Mouse (Mus musculus): ENCODE results near the gene Hipk4.
A peak's percentile ranks its signal among the peaks of the same experiment; 100 is the strongest.

Gene Hipk4

DNA sequence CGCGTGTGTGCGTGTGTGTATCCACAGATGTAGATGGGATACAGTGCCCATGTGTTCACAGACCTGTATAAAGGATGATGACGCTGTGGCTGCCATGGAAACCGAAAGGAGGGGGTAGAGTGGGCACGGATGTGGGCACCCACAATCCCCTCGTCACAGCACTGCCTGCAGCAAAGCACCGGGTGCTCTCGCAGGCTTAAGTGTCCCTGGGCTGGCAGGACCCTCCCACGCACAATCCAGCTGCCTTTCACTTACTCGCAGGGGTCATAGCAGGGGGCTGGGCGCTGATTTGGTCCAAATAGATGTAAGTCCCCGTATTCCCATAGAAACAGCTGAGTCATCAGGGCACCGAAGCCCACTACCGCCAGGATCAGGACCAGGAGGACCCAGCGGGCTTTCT is 18.4 kb downstream of the Hipk4 start:
- DNase-seq, result no peak

DNA sequence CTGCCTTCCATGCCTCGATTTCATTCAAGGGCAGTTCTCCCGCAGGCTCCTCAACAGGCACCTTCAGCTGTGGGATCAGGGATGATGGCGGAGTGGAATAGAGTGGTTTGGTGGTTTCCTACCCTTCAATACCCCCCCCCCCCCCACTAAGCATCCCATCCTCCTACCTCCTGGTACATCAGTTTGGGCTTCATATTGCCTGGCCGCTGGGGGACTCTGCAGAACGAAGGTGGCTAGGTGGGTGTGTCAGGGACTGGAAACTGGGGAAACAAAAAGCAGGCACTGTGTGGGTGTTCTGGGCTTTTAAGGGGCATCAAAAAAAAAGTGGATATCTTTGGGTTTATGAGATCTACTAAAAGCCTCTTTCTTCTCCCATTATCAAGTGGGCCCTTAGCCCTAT is 18.9 kb downstream of the Hipk4 start:
- DNase-seq, result no peak

DNA sequence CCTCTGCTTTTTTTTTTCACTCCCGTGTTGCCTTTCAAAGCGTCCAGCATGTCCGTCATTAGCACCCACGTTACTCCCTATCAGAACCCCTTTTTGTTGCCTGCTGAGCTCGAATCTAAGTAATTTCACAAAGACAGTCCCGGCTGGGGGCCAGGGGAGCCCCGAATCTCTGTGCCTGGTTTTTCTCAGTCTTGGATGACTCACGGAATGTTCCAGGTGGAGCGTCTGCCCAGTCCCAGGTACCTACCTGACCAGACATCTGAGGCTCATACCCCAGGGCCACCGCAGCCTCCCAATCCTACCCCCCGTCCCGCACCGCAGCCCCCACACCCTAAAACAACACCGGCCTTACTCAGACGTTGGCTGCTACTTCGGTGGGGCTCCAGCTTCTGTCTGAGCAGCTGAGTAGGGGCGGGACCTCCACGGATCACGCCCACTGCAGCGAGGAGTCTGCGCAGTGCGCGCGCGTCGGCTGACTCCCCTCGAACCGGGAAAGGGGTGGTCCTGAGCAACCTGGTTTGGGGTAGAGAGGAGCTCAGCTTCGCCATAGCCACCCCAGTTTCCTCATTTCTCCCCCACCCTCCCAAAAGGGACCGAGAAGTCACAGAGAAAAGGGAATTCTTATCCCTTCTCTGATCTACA is 19.4 kb downstream of the Hipk4 start:
- DNase-seq, result peak; percentile 85 to 88

GRCm38 (mm10) chr7:27543065-27543464 is 20.0 kb downstream of the Hipk4 start:
- DNase-seq, result no peak

DNA sequence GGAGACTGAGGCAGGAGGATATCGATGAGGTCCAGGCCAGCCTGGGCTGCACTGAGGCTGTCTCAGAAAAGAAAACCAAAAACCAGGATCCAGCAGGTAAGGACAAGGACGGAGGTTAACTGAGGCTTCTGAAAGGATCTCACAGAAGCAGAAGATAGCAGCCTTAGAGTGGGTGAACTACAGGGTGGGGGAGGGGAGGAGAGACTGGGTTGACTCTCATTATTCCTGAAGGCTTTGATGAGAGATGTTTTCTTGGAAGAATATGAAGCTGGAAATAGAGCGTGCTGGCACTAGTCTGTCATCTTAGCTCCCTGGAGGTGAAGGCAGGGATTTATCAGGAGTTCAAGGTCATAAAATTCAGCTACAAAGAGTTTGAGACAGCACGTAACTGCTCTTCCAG is 20.8 kb downstream of the Hipk4 start:
- DNase-seq, result no peak

- no peak for DNase-seq
These were observed 21.8 kb downstream of the Hipk4 start for GRCm38 (mm10) chr7:27544675-27545370.

DNA sequence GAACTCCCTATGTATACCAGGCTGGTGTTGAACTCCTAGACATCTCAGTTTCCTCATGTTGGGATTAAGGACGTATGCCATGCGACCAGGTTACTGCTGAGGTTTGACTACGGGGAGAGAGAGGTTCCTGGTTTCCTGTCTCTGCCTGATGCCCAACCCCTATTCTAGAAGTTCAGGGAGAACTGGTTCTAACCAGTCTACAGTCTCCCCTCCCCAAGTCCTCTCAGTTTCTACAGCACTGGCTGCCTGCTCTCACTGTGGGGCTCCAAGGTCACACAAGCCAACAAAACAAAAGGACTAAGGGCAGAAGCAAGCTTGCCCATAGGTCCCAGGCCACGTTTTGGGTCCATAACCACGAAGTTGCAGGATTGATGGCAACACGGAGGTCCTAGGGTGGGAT is 26.5 kb downstream of the Hipk4 start:
- DNase-seq, result no peak

GRCm38 (mm10) chr7:27552070-27552469 is 29.0 kb downstream of the Hipk4 start:
- DNase-seq, result no peak

GRCm38 (mm10) chr7:27552931-27553513 is 30.0 kb downstream of the Hipk4 start, which contains the start of the genes Pld3 and 2310022A10Rik:
TSS of gene Pld3 (minus strand) at chr7:27553218.
TSS of gene 2310022A10Rik (plus strand) at chr7:27553233.
- DNase-seq, result peak; percentile 97 to 98

- DNase-seq, result no peak
These were observed 37.3 kb downstream of the Hipk4 start for GRCm38 (mm10) chr7:27560291-27560887.

GRCm38 (mm10) chr7:27560978-27561377 is 37.9 kb downstream of the Hipk4 start:
- no peak for DNase-seq

- peak; percentile 28 to 29 for DNase-seq
These were observed 46.6 kb downstream of the Hipk4 start for GRCm38 (mm10) chr7:27569580-27570224.

DNA sequence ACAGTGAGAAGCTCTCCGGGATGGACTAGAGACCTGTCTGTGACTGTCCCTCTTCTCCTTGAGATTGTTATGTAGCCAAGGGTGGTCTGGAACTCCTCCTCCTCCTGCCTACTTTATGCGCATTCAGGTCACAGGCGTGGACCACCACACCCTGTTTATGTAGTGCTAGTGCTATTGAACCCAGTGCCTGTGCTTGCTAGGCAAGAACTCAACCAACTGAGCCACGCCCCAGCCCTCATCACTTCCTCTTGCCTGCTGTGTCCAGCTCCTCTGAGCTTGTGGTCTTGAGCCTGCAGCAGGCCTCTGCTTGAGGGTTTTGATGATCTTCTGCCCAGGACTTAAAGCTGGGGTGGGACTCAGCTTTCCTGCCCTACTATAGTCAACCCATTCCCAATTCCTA is 49.1 kb downstream of the Hipk4 start:
- no peak for DNase-seq

DNA sequence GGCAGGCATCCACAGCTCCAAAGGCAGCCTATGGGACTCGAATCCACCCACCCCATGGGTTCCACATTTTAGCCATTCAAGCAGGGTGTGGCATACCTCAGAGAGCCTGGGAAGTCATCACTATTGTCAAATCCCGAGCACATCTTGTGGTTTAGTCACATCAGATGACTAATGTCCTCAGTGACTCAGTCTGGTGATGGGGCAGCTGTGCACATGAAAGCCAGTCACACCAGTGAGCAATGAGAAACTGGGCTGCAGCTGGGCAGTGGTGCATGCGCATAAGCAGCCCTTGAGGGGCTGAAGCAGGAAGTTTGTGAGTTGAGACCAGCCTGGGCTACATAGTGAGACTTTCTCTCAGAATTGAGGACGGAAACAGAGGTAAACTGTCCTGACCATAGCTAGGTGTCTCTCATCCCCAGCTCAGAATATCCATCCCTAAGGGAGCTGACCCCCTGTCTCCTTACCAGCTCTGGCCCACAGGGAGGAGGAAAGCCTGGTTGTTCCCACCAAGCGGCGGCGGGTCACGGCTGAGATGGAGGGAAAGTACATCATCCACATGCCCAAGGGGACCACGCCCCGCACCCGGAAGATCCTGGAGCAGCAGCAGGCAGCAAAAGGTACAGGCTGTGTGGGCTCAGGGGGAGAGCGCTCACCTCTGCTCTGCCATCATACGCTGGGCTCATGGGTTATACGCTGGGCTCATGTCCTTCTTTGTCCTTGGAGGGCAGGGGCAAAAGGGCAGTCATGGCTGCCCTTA is 51.2 kb downstream of the Hipk4 start:
- DNase-seq, result no peak

- peak; percentile 57 to 67 for DNase-seq
These were observed 53.8 kb downstream of the Hipk4 start for GRCm38 (mm10) chr7:27576914-27577313.

DNA sequence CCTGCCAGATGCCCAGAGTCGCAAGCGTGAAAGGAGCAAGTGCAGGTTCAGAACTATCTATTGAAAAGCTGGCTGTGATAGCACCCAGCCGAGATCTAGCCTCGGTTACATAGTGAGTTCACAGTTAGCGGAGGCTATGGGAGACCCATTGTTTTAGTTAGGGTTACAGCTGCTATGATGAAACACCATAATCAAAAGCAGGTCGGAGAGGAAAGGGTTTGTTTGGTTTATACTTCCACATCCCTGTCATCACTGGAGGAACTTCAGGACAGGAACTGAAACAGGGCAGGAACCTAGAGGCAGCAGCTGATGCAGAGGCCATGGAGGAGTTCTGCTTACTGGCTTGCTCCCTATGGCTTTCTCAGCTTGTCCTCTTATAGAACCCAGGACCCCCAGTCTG is 54.5 kb downstream of the Hipk4 start:
- DNase-seq, result no peak

GRCm38 (mm10) chr7:27578465-27578864 is 55.4 kb downstream of the Hipk4 start:
- no peak for DNase-seq

GRCm38 (mm10) chr7:27580380-27581174 is 57.5 kb downstream of the Hipk4 start:
- DNase-seq, result no peak
